Mouse (Mus musculus): ENCODE measurements around the gene Gm49396.

Gm49396 gene

DNA sequence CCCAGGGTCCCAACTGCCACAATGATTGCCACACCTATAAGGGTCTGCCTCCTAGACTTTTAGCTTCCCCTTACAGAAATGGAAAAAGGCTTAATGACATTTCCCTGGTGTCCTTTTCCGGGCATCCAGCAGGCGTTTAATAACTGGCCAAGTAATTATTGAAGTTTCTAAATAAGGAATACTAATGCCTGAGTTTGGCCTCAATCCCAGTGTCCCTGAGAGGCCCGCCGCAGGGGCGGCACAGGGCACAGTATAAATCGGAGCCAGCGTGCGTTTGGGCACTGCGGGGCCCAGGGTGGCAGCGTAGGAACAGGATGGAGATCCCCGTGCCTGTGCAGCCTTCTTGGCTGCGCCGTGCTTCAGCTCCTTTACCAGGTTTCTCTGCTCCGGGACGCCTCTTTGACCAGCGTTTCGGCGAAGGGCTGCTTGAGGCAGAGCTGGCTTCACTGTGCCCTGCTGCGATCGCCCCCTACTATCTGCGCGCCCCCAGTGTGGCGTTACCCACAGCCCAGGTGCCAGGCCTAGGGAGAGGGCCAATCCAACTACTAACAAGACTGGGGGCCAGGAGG, 10.0 kb upstream of the Gm49396 start:
- DNase-seq = peak; percentile 64

DNA sequence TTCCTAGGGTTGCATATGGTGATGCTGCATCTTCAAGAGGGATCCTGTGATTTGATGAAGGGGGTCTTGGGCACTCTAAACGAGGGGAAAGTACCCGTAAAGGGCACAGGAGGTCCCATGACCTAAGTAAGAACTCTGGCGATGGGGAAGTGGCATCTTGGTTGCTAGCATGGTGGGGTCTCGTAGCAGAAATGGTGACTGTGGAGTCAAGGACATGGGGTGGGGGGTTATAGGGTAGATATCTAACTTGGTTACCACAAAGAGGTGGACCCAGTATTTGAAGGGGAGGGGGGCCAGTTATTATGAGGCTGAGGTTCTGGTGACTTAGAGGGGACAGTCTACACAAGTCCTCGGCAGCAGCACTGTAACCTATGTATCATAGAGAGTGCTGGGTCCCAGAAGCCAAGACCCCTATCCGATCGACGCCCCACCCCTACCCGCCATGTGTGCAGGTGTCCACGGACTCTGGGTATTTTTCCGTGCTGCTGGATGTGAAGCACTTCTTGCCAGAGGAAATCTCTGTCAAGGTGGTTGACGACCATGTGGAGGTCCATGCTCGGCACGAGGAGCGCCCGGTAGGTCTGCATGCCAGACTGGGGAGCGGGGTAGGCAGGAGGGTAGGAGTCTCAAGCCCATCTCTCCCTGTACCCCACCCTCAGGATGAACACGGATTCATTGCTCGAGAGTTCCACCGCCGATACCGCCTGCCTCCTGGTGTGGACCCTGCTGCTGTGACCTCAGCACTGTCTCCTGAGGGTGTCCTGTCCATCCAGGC, 9.1 kb upstream of the Gm49396 start:
- DNase-seq = peak; percentile 23

DNA sequence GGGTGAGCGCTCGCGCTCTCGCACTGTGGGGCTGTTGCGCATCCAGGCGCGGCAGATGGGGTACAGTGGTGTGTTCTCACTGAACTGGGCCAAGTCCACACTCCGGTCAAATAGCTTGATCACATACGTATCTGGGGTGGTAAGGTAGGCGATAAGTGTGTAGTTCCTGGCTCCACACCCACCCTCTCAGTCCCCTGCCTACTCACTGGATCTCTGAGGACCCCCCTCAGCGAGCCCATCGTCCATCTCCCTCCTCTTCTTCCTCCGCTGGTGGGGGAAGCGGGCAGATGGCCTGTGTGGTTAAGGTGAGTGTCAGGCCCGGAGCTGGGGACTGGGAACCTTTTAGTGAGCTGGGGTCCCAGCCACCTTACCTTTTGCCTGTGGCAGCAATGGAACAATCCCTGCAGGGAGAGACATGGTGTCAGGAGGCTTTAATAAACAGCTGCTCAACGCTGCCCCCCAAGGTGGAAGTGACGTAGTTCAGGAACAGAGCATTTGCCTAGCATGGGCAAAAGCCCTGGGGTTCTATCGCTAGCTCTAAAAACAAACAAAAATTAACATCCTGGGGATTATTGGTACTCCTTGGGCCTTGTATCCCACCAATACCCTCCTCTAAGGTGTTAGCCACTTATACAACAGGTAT, 6.1 kb upstream of the Gm49396 start:
- no peak for DNase-seq

DNA sequence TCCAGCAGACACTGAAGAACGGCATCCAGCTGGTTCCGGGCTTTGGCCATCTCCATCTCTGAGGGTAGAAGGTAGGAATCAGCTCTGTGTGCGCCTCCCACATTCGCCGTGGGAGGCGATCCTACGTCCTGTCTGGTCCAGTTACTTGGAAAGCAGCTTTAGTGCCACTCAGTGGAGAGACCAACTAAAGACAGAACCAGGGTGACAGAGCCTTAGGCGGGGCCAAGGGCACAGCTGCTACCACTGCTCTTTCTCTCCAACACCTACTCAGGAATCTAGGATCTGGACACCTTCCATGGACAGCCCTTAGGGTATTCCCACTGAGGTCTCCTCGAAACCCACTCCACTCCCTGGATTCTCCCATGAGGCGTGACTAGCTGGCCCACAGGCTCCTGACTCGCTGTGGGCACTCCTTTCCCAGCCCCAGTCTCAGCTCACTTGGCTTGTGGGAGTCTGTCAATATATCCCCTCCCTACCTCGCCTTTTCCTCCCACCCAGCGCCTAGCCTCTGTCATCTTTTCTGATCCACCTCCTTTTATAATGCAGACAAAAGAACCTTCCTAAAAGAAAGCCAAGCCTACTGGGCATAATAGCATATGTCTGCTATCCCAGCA, 5.1 kb upstream of the Gm49396 start:
- DNase-seq = no peak

DNA sequence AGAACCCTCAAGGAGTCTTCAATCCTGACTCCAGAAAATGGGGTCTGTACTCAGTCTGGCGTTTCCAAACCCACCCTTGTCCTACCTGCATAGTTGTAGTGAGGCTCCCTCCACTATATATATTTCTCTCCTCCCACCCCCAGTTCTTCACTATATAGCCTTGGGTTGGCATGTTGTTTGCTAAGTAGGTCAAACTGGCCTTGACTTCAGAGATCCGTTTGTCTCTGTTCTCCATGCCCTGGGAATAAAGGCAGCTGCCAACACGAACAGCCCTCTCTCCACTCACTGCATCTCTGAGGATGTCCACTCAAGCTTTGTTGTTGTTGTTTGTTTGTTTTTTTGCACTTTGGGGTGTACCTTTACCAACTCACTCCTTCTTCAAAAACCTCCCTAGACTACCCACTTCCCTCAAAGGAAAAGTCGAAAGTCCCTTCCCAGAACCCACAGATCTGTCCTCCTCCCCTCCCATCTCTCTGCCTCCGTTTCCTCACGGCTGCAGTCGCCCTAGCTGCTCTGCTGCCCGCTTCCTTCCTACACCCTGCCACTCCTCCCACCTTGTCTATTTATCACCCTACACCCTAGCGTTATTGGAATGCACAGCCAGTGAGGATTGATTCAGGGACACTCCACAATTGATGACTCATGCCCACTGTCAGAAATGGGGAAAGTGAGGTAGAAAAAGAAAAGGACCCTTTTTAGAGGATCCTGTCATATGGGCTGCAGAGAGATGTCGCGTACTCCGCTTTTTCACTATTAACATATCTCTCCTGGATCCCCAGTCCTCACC, 4.3 kb upstream of the Gm49396 start:
- peak; percentile 24 for DNase-seq

DNA sequence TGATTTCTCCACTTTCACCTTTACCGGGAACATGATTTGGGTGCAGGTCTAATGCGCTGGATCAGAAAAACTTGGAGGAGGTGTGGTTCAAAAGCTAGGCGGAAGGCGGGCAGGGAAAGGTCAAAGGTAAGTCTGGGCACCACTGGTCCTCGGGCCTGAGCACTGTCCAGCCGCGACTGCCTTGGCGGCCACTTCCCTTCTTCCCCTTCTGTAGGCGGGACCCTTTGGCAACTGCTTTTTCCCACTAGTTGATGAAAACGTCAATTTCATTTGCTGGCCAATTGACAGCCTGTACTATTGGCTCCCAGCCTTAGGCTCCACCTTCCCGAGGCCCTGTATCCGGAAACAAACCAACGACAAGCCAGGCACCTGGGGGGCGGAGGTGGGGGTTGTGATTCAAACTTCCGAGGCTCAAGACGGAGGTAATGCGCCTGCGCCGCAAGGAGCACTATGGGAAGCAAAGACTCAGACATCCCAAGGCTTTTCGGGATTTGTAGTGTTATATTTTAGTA, 3.6 kb upstream of the Gm49396 start, which contains the start of gene Lin37:
Gene Lin37 (minus strand): TSS at position 396 of the 512 bp plus-strand sequence.
- DNase-seq = peak; percentile 100

DNA sequence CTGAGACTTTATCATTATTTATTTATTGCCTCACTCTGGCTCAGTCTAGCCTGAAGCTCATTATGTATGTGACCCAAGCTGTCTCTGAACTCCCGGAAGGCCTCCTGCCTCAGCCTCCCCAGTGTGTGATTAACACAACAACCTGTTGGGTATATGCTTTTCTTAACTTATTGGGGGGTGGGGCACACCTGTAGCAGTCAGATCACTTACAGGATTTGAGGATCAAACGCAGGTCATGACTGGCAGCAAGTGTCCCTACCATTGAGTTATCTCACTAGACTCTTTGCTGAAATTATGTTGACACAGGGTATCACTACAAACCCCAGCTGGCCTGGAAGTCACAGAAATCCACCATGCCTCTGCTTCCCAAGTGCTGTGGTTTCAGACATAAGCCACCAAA, 2.8 kb upstream of the Gm49396 start:
- DNase-seq = no peak

DNA sequence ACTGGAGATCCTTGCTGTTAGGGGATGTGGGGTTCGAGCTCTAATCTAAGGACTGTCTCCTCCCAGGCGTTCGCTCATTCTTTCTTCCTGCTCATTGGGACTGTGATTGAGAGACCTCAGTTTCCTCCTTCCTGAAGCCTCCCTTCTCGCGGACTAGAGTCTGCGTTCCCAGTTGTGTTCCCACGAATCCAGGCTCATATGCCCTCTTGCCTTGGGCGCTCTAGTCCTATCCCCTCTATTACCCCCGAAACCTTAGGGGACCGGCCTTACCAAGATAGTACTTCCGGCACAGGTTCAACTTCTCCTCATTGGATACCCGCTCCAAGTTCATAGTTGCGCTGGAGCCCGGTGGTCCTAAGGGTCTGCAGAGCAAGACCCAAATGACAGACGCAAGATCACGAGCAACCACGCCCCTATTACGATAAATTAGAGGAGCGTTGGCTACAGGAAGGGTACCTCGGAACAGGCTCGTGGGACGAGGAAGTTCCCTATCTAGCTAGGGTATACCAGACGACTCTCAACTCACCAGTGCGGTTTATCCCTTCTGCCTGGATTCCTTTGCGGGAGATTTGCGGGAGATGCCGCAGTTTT, 523 bp upstream of the Gm49396 start:
- DNase-seq = no peak

DNA sequence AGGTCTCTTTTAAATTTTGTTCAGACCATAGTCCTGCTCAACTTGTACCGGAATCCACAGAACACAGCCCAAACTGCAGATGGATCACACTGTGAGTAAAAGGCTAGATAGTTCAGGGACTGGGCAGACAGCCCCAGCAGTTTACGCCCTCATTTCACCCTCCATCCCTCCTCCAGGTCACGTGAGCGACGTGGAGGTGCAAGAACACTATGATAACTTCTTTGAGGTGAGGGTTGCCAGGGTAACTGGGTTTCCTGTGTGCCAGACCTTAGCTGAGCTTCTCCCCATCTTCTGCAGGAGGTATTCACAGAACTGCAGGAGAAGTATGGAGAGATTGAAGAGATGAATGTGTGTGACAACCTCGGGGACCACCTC, 749 bp downstream of the Gm49396 start:
- no peak for DNase-seq

DNA sequence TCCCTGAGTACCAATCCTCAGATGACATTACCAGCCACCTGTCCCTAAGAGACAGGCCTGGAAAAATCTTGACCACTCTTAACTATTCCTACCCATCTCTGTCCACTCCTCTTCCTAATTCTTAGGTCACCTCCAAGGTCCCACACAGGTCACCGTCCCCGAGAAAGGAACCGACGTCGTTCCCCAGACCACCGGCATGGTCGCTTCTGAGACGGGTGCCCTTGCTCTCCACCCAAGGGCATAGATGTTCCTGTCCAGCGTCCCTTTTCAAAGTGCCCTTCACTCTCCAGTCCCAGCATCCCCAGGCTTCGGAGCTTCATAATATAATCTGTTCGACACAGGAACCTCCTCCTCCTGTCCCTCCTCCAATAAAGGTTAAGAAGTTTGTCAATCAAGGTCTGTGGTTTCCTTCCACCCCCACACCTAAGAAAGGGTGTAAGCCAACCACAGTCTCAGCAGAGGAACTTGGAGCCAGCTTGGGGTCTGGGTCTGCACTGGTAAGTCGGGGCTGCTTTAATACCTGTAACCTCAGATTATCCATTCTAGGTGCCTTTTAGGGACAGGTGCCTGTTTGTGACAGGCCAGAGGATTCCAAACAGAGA, 1.9 kb downstream of the Gm49396 start, which contains the start of gene Igflr1:
Gene Igflr1 (plus strand): TSS at position 458 of the 602 bp plus-strand sequence.
- no peak for DNase-seq

DNA sequence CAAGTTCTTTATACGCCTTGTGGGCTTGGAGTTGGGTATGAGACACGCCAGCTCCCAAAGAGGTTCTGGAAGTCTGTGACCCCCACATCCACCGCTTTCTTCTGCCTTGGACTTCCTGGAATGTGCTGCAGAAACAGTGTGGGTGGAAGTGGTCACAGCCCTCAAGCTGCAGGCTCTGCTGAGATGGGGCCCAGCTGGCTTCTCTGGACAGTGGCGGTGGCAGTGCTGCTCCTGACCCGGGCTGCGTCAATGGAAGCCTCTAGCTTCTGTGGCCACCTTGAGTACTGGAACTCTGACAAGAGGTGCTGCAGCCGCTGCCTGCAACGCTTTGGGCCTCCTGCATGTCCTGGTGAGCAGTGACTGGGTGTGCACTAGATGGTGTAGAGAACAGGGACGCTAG, 2.9 kb downstream of the Gm49396 start:
- DNase-seq = peak; percentile 35

DNA sequence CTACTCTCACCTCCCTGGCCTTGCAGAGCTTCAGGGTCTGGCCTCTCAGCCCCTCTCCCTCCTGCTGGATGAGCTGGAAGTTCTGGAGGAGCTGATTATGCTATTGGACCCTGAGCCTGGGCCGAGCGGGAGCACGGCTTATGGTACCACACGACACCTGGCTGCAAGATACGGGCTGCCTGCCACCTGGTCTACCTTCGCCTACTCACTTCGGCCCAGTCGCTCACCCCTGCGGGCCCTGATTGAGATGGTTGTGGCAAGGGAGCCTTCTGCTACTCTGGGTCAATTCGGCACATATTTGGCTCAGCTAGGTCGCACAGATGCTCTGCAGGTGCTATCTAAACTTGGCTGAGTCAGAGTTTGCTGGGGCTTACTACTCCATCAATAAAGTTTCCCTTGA, 4.4 kb downstream of the Gm49396 start:
- no peak for DNase-seq

DNA sequence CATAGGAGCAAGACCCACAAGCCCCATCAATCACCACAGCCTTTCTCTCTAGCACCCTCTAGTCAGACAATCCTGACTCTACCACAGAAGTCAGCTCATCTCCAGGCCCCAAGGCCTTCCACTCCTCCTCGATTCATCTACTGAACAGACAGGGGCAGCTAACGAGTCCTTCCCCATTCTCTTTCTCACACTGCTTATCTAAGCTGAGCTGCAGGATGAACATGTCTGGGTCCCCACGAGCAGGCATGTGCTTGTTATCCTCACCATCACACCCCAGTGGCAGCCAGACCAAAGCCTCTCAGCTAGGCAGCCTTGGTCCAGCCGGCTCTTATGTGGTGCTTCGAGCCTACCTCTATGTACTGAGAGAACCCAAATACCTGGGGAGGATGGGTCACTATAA, 9.2 kb downstream of the Gm49396 start:
- DNase-seq = no peak

DNA sequence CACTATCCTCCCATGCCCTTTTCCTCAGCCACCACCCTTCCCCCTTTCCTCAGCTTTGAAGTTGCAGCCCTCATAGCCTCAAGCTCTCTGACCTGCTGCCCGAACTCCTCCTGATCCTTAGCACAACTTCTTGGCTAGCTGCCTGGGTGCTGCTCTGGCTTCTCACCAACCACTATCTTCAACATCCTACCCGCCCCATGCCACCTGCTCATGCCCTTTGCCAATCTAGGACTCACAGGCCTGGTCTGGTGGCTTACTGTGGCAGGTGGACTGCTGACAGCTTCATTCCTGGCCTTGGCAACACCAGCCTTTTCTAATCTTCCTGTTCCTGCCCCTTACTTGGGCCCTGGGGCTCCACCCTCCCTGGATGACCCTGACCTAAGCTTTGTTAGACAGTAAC, 9.8 kb downstream of the Gm49396 start:
- peak; percentile 76 for DNase-seq

DNA sequence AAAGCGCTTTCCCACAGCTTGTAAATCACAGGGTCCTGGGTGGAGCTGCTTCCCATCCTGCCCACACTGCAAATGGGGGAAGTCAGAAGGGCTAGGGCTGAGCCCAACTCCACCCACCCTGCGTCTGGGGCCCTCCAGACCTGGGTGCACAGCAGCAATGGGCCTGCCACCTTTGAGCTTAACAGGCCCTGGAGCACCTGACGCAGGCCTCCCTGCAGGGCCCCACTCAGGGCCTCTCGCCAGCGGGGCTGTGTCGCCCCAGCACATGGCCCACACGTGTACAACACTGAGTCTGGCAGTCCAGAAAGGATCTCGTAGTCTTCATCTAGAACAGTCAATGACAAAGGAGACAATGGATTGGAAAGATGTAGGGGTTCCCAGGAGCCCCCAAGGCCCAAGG, 16.8 kb downstream of the Gm49396 start:
- DNase-seq = no peak

DNA sequence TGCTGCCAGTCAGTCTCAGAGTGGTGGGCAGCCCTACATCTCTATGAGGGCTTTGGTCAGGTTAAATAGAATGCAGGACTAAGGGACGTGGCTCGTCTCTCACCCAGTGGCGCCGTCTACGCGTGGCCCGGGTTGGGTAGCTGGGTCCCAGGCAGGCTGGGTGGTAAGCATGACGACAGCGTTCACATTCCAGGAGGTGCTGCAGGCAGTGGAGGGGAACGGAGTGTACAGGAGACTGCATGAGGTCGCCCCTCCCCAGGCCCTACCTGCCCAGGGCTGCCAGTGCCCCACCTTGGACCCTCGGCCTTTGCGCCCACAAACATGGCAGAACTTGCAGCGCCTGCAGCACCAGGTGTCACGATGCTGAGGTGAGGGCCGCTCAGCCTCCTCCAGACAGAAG, 18.4 kb downstream of the Gm49396 start:
- no peak for DNase-seq

DNA sequence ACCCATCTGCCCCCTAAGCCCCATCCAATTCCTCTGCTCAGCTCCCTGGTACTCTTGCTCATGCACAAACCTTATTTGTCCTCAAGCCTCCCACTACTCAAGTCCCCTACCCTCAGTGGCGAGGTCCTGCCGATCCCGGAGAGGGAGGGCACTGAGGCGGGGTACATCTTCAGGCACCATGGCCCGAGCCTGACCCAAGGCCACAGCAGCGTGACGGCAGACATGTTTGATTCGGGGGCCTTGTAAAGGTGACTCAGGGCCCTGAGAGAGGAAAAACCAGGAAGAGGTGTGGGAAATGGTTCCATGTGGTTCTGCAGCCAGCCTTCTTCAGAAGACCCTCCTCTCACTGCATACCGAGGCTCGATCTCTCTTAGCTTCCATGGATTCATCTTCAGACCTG, 21.2 kb downstream of the Gm49396 start:
- no peak for DNase-seq

DNA sequence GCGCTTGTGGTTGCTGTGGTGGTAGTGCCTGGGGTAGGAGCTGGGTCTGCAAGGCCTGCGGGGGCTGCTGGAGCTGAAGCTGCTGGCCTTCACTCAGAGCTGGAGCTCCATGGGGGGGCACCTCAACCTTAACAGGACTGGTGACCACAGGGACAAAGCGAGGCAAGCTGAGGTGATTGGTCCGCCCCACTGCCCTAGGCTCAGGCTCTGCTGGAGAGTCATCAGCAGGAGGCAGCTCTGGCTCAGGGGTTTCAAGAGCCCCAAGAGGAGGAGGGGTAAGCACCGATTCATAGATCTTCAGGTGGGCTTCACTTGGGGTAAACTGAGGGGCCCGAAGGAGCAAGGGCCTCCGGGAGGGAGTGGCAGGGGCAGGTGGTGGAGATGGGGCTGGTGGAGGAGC, 22.0 kb downstream of the Gm49396 start:
- DNase-seq = no peak

DNA sequence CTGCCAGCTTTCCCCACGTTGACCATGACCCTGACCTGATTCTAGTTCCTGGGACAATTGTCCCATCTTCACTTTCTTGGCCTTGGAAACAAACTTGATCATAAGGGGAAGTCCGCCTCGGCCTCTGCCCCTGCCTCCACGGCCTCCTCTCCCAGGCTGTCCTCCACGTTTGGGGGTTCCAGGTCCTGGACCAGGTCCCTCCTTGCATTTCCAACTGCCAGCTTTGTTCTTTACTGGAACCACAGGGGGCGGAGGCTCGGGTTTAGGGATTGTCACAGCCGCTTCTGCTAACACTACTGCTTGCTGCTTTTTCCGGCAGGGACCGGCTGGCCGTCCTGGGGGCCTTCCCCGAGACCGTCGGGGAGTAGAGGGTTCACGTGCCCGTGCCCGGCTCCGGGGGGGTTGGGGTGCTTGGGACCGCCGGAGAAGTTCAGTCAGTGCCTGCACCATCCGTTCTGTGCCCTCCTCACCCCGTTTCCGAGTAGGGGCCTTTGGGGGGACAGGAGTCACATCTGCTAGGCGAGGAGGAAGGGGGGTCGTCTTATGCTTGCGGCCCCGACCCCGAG, 23.4 kb downstream of the Gm49396 start:
- no peak for DNase-seq

DNA sequence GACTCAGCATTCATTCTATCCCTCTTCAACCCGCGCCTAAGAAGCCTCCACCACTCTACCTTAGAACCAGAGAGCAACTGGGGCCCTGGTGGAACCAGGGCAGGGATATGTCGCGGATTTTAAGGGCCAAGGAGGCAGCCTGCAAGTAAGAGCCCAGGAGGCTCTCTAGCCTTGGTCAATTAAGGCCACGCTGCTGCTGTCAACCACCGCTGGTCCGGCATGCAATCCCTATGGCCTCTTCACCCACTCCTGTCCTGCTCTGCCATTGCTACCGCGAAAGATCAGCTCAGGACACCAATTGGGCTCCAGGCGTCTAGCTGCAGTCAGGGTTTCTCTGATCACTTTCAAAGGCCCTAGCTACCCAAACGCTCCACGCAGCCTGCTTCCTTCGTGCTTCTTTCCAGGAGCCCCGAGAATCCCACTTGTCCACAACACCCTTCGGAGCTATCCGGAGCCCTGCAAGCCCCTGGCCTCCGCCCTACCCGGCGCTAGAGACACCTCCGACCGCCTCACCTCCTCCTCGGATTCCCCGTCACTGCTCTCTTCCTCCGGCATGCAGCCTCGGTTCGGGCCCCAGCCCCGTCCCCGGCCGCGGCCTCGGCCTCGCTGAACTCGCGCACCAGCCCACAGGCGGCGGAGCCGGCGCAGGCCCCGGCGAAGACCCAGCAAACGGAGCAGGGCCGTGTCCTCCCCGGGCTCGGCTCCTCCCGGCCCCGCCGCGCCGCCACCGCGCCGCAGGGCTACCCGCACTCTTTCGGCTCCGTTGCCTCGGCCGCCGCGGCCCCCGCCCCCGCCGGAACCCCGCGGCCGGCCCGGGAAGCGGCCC, 24.9 kb downstream of the Gm49396 start:
- peak; percentile 57 for DNase-seq

All from kidney, adult 9 months (tissue).